Mouse (Mus musculus): ENCODE results near the gene Klk10. TPM values are rescaled to one million over a fixed set of nuclear protein-coding genes. Genes with fewer than 3 reads are reported as not detected.

The Klk10 gene
- polyA plus RNA-seq, 1 experiment from 2014 or later, result 2.6 TPM

- no peak overlapping the region for H3K4me2 ChIP-seq (replicated peaks; ENCODE audit: low read depth, low read length)
- H3K36me3 ChIP-seq (ENCODE audit: insufficient read depth, low read length), result no peaks in the 10 kb centered on the region
- DNase-seq (ENCODE audit: low spot score), result no peak
- no peak for TF ChIP-seq EP300 (IDR thresholded peaks at IDR 0.05)
- no peak for TF ChIP-seq CTCF (IDR thresholded peaks at IDR 0.05)
- WGBS, result 72% methylated on average over 7 of the region's 7 CpGs
- no peaks in the 10 kb centered on the region for H3K9me3 ChIP-seq (ENCODE audit: low read length)
- H3K9ac ChIP-seq (replicated peaks; ENCODE audit: low read depth), result no peak overlapping the region
- no peak overlapping the region for H3K27ac ChIP-seq (ENCODE audit: low read length)
- no peak overlapping the region for H3K4me3 ChIP-seq (ENCODE audit: low read depth, low read length)
- H3K27me3 ChIP-seq (replicated peaks; ENCODE audit: insufficient read depth, low read length), result no peaks in the 10 kb centered on the region
- peaks cover 4% of the 10 kb centered on the region; the same call in 1 of the 2 replicates for H3K4me1 ChIP-seq (ENCODE audit: insufficient read depth, low read depth, low read length)
- no peak for ATAC-seq
These were observed 19.0 kb downstream of the Klk10 start for GRCm38 (mm10) chr7:43799876-43800275.

- Histone ChIP-seq H3K4me3 (ENCODE audit: low read depth, low read length) (no peak within 1 kb of the TSS), H3K4me2 (replicated peaks; ENCODE audit: low read depth, low read length) (no peak within 1 kb of the TSS), H3K36me3 (ENCODE audit: insufficient read depth, low read length) (no peaks in the 10 kb centered on the region), H3K27me3 (replicated peaks; ENCODE audit: insufficient read depth, low read length) (no peaks in the 10 kb centered on the region), H3K27ac (ENCODE audit: low read length) (no peak within 1 kb of the TSS), H3K9ac (replicated peaks; ENCODE audit: low read depth) (no peak within 1 kb of the TSS), H3K4me1 (ENCODE audit: insufficient read depth, low read depth, low read length) (no peaks in the 10 kb centered on the region), H3K9me3 (ENCODE audit: low read length) (no peaks in the 10 kb centered on the region)
- WGBS, result 41% methylated on average over 5 of the region's 5 CpGs
- TF ChIP-seq EP300 (IDR thresholded peaks at IDR 0.05) (no peak), CTCF (IDR thresholded peaks at IDR 0.05) (no peak)
- DNase-seq (ENCODE audit: low spot score), result no peak
- no peak for ATAC-seq
These were observed 30.2 kb downstream of the Klk10 start, which contains the start of gene Klk7 for GRCm38 (mm10) chr7:43810994-43811393. Klk7 (plus strand) TSS chr7:43811294.

DNA sequence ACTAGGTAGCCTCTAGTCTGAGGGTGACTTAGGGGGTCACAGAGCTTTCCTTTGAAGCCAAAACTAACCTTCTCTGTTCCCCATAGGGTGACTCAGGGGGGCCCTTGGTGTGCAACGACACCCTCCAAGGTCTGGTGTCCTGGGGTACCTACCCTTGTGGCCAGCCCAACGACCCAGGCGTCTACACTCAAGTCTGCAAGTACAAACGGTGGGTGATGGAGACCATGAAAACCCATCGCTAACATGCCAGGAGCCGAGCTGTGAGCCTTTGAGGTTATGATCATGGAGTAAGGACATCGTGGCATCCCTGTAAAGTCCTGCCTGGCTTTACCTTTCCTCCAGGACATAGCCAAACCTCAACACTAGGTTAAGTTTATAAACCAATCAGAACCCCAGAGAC, 34.4 kb downstream of the Klk10 start:
- no peak for ATAC-seq
- TF ChIP-seq EP300 (IDR thresholded peaks at IDR 0.05) (no peak), CTCF (IDR thresholded peaks at IDR 0.05) (no peak)
- 85% methylated on average over 7 of the region's 7 CpGs for WGBS
- Histone ChIP-seq H3K4me2 (replicated peaks; ENCODE audit: low read depth, low read length) (no peak overlapping the region), H3K27me3 (replicated peaks; ENCODE audit: insufficient read depth, low read length) (no peaks in the 10 kb centered on the region), H3K36me3 (ENCODE audit: insufficient read depth, low read length) (no peaks in the 10 kb centered on the region), H3K9ac (replicated peaks; ENCODE audit: low read depth) (no peak overlapping the region), H3K4me1 (ENCODE audit: insufficient read depth, low read depth, low read length) (no peaks in the 10 kb centered on the region), H3K4me3 (ENCODE audit: low read depth, low read length) (no peak overlapping the region), H3K27ac (ENCODE audit: low read length) (no peak overlapping the region), H3K9me3 (ENCODE audit: low read length) (no peaks in the 10 kb centered on the region)
- DNase-seq (ENCODE audit: low spot score), result no peak

GRCm38 (mm10) chr7:43816746-43817145, 35.9 kb downstream of the Klk10 start:
- no peak for DNase-seq (ENCODE audit: low spot score)
- Histone ChIP-seq H3K4me3 (ENCODE audit: low read depth, low read length) (no peak overlapping the region), H3K9me3 (ENCODE audit: low read length) (no peaks in the 10 kb centered on the region), H3K9ac (replicated peaks; ENCODE audit: low read depth) (no peak overlapping the region), H3K27me3 (replicated peaks; ENCODE audit: insufficient read depth, low read length) (no peaks in the 10 kb centered on the region), H3K4me2 (replicated peaks; ENCODE audit: low read depth, low read length) (no peak overlapping the region), H3K36me3 (ENCODE audit: insufficient read depth, low read length) (no peaks in the 10 kb centered on the region), H3K4me1 (ENCODE audit: insufficient read depth, low read depth, low read length) (no peaks in the 10 kb centered on the region), H3K27ac (ENCODE audit: low read length) (no peak overlapping the region)
- no peak for TF ChIP-seq EP300 (IDR thresholded peaks at IDR 0.05)
- no peak for TF ChIP-seq CTCF (IDR thresholded peaks at IDR 0.05)
- ATAC-seq, result no peak

- 87% methylated on average over 7 of the region's 7 CpGs for WGBS
These were observed 40.7 kb downstream of the Klk10 start for GRCm38 (mm10) chr7:43821581-43821980.

GRCm38 (mm10) chr7:43824199-43824598, 43.4 kb downstream of the Klk10 start, which contains the start of gene Klk6:
Klk6 (plus strand) TSS chr7:43824499.
- WGBS, result 80% methylated on average over 10 of the region's 10 CpGs
- H3K36me3 ChIP-seq (ENCODE audit: insufficient read depth, low read length), result no peaks in the 10 kb centered on the region
- DNase-seq (ENCODE audit: low spot score), result no peak
- H3K4me2 ChIP-seq (replicated peaks; ENCODE audit: low read depth, low read length), result no peak within 1 kb of the TSS
- TF ChIP-seq CTCF (IDR thresholded peaks at IDR 0.05) (no peak), EP300 (IDR thresholded peaks at IDR 0.05) (no peak)
- H3K27ac ChIP-seq (ENCODE audit: low read length), result no peak within 1 kb of the TSS
- no peaks in the 10 kb centered on the region for H3K27me3 ChIP-seq (replicated peaks; ENCODE audit: insufficient read depth, low read length)
- no peak within 1 kb of the TSS for H3K4me3 ChIP-seq (ENCODE audit: low read depth, low read length)
- no peak within 1 kb of the TSS for H3K9ac ChIP-seq (replicated peaks; ENCODE audit: low read depth)
- no peak for ATAC-seq
- no peaks in the 10 kb centered on the region for H3K4me1 ChIP-seq (ENCODE audit: insufficient read depth, low read depth, low read length)
- no peaks in the 10 kb centered on the region for H3K9me3 ChIP-seq (ENCODE audit: low read length)

More at GRCm38 (mm10) chr7:43821581-43821980, 40.7 kb downstream of the Klk10 start:
- H3K27ac ChIP-seq (ENCODE audit: low read length), result no peak overlapping the region
- no peaks in the 10 kb centered on the region for H3K36me3 ChIP-seq (ENCODE audit: insufficient read depth, low read length)
- TF ChIP-seq EP300 (IDR thresholded peaks at IDR 0.05), result no peak
- no peak for TF ChIP-seq CTCF (IDR thresholded peaks at IDR 0.05)
- no peak overlapping the region for H3K9ac ChIP-seq (replicated peaks; ENCODE audit: low read depth)
- H3K4me1 ChIP-seq (ENCODE audit: insufficient read depth, low read depth, low read length), result no peaks in the 10 kb centered on the region
- DNase-seq (ENCODE audit: low spot score) (no peak), ATAC-seq (no peak)
- H3K27me3 ChIP-seq (replicated peaks; ENCODE audit: insufficient read depth, low read length), result no peaks in the 10 kb centered on the region
- H3K9me3 ChIP-seq (ENCODE audit: low read length), result no peaks in the 10 kb centered on the region
- H3K4me3 ChIP-seq (ENCODE audit: low read depth, low read length), result no peak overlapping the region
- no peak overlapping the region for H3K4me2 ChIP-seq (replicated peaks; ENCODE audit: low read depth, low read length)

- H3K4me2 ChIP-seq (replicated peaks; ENCODE audit: low read depth, low read length), result no peak overlapping the region
- DNase-seq (ENCODE audit: low spot score), result no peak
- TF ChIP-seq CTCF (IDR thresholded peaks at IDR 0.05) (no peak), EP300 (IDR thresholded peaks at IDR 0.05) (no peak)
- no peak for ATAC-seq
- no peaks in the 10 kb centered on the region for H3K4me1 ChIP-seq (ENCODE audit: insufficient read depth, low read depth, low read length)
- no peak overlapping the region for H3K9ac ChIP-seq (replicated peaks; ENCODE audit: low read depth)
- no peaks in the 10 kb centered on the region for H3K36me3 ChIP-seq (ENCODE audit: insufficient read depth, low read length)
- 81% methylated on average over 5 of the region's 5 CpGs for WGBS
- H3K27me3 ChIP-seq (replicated peaks; ENCODE audit: insufficient read depth, low read length), result no peaks in the 10 kb centered on the region
- no peaks in the 10 kb centered on the region for H3K9me3 ChIP-seq (ENCODE audit: low read length)
- H3K4me3 ChIP-seq (ENCODE audit: low read depth, low read length), result no peak overlapping the region
- H3K27ac ChIP-seq (ENCODE audit: low read length), result no peak overlapping the region
These were observed 45.2 kb downstream of the Klk10 start for GRCm38 (mm10) chr7:43826056-43826455.
